Mouse (Mus musculus) heart, adult 11 months (tissue): ENCODE results near the gene Atp1a2.
"Not testable (repeated sequence)": the region's sequence is repeated elsewhere in the genome, so short reads cannot be mapped to it uniquely, and the experiment has no call there.

Experiments used
- DNase-seq: peaks from one replicate; pipeline ENCODE4 v3.0.0; 2022

The Atp1a2 gene

DNA sequence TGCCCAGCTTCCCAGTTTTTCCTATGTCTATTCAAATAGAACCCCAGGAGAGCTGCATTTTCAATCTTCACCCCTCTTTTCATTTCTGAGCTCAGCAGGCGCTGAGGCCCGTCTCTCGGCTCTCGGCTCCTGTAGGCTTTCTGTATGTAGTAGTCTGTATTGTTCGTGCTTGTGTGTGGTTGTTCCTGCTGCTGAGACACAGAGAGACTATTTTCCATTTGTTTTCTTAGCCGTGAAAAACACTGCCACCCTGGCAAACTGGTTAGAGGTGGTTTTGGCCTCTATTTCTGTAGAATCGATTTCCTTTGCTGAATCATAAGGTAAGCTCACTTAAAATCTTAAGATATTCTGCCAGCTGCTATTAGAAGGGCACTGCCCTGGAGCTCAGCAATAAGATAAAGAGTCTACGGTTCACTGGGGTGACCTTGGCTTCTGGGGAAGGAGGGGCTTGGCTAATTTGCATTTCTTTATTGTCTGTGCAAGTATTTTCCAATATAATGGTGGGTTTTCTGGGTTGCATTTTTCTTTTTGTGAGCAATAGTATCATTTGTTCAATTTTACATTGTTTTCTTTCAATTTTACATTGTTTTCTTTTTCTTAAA is 36.3 kb downstream of the Atp1a2 start, which contains the start of gene Igsf8:
Gene Igsf8 (plus strand): TSS at position 165 of the 602 bp plus-strand sequence.
- no peak for DNase-seq

- no peak for DNase-seq
Observed at GRCm38 (mm10) chr1:172258314-172258713, 39.5 kb downstream of the Atp1a2 start, which contains the start of gene Atp1a4. Gene Atp1a4, minus strand, starts transcription at chr1:172258414.

DNA sequence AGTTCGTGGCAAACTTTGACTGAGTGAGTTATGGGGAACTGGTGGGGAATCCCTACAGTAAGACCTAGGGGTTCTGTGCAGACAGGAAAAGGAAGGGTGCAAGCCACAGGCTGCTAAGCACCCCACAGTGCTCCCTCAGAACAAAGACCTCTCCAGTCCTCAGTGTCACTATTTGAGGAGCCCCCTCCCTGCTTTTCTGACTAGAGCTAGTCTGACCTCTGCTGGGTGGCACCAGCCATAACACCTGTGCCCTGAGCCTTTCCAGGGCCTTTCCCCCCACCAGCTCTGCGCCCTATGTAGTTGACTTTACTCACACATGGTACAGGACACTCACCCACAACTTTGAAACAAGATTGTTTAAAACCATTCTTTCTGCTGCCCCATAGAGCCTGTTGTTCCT is 50.2 kb downstream of the Atp1a2 start:
- DNase-seq: no peak

GRCm38 (mm10) chr1:172247216-172247615 is 50.6 kb downstream of the Atp1a2 start:
- no peak for DNase-seq

GRCm38 (mm10) chr1:172244645-172245044 is 53.2 kb downstream of the Atp1a2 start:
- DNase-seq: not testable (repeated sequence)

- no peak for DNase-seq
Observed at GRCm38 (mm10) chr1:172243547-172244205, 54.2 kb downstream of the Atp1a2 start.

- peak; percentile 94 for DNase-seq
Observed at GRCm38 (mm10) chr1:172242401-172242800, 55.5 kb downstream of the Atp1a2 start.

- peak; percentile 91 for DNase-seq
Observed at GRCm38 (mm10) chr1:172240945-172241708, 56.7 kb downstream of the Atp1a2 start.

DNA sequence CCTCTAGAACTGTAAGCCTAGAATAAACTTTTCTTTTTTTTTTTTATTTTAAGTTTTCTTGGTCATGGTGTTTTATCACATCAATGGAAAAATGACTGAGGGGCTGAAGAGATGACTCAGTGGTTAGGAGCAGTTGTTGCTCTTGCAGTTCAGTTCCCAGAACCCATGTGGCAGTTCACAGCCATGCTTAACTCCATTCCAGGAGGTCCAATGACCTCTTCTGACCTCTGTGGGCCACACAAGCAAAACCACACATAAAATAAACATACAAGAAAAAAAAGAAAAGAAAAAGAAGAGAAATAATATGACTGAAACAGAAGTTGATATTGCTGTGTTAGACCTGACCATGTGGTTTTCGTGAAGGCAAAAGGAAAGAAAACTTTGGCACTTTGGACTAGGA is 68.6 kb downstream of the Atp1a2 start:
- DNase-seq: no peak

- no peak for DNase-seq
Observed at GRCm38 (mm10) chr1:172228209-172228608, 69.7 kb downstream of the Atp1a2 start.
